Mouse (Mus musculus) mouse embryonic stem cell (cell line): ENCODE measurements around the gene Spem2.

Source experiments
- in situ Hi-C, 2 experiments: fragments of 300-500 bp; cut with MboI; formaldehyde crosslinking; loops; 1 replicate in 1 of 2; 3 replicates in 1 of 2; pipeline ENCODE4 v1.14.3; 2019 to 2020; ENCODE audit warnings: low sequenced_read_pairs in 2 of 2, low pct_unique_long_range_greater_than_20kb in 1 of 2, mixed read lengths in 1 of 2; ENCODE audit not compliant: unreplicated experiment in 1 of 2

Spem2 gene

DNA sequence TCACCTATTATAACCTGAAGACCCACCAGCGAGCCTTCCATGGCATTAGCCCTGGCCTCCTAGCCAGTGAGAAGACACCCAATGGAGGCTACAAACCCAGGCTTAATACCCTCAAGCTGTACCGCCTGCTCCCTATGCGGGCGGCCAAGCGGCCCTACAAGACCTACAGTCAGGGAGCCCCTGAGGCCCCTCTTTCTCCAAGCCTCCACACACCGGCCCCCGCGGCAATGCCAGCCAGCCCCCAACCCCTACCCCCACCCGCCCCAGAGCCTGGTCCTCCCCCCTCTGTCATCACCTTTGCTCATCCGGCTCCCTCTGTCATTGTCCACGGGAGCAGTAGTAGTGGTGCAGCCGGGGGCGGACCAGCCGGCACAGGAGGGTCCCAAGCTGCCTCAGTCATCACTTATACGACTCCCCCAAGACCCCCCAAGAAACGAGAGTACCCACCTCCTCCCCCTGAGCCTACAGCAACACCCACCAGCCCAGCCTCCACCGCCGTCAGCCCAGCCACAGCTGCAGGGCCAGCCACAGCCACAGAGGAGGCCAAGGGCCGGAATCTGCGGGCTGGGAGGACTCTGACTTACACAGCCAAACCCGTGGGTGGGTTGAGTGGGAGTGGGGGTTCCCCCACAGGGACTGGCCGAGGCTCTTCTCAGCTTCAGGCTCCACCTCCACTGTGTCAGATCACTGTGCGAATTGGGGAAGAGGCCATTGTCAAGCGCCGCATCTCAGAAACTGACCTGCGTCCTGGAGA, 40.6 kb downstream of the Spem2 start:
- in situ Hi-C loops = no loop called here

DNA sequence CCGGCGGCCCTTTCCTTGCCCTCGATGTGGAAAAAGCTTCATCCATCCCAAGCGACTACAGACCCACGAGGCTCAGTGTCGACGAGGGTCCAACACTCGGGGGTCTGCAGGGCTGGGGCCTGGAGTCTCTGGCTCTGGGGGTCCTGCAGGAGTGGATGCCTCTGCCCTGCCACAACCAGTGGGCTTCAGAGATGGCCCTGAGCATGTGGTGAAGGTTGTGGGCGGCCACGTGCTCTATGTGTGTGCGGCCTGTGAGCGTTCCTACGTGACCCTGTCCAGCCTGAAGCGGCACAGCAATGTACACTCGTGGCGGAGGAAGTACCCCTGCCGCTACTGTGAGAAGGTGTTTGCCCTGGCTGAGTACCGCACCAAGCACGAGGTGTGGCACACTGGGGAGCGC, 41.8 kb downstream of the Spem2 start:
- in situ Hi-C loops = no loop called here

DNA sequence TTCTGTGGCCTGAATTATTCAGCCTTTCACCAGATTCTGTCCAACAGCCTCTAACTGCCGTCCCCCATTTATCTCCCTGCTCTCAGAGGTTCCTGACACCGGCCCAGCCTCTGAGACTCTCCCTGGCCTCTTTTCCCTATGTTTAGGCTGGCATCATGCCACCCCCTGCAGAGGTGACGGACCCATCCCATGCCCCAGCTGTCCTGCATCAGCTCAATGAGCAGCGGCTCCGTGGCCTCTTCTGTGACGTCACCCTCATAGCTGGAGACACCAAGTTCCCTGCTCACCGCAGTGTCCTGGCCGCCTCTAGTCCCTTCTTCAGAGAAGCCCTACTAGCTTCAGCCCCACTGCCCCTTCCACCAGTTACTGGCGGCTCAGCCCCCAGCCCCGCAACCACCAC, 42.5 kb downstream of the Spem2 start:
- in situ Hi-C loops = no loop called here

DNA sequence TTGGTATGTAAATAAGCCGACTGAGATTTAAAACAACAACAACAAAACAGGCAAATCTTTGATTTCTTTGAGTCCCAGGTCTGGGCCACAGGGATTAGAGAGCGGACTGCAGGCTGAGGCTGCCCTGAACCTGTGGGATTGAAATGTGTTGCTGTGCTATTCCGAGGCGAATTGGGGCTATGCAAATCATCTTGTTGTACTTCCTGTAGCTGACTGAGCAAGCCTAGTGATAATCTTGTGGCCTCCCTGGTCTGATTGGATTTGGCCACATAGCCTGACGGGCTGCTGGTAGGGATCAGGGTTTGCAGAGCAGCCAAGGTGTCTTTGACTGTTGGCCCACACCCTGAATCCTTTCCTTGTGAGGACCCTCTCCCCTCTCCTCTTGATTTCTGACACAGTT, 43.3 kb downstream of the Spem2 start:
- in situ Hi-C loops = no loop called here

DNA sequence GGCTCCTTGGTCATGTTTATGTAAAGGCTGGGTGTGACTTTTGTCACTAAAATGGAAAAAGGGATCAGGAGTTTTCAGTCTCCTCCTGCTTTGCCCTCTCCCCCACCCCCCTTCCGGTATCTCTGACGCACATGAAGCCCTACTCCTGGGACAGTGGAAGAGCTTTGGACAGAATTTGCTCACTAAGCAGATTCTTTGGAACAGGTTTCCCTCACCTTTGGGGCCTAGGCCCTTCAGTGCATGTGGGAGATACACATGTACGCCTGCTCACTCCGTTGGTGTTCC, 50.7 kb downstream of the Spem2 start:
- in situ Hi-C loops = no loop called here

DNA sequence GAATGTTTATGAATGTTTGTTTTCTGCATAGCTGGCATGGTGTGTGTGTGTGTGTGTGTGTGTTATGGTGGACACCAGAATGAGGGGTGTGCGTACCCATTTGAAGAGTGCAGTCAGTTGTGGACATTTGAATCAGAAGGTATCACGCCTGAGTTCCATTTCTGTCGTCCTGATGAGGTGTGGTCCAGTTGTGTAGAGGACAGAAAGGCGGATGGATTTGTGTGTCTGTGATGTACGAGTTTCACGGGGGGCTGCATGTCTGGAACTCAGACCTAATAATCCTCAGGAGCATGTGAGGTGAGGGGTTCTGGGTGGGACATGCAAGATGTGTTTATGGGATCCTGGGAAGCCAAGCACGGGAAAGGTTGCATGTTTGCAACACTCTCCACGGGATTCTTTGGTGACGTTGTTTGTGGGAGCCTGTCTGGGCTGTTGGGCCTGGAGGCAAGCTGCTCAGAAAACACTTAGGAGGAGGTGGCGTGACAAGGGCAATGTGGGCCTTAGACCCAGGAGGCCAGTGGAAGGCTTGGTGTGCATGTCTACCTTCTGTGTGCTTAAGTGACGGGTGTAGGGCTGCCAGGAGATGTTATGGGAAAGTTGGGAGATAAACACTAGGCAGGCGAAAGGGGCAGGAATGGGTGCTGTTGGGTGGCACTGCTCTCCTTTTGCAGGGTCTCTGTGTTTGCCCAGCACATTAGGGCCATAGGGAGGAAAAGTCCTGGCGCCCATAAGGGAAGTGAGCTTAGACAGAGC, 51.2 kb downstream of the Spem2 start:
- in situ Hi-C loops = no loop called here
